Mouse (Mus musculus) ovary, adult 18-20 months (tissue): ENCODE data around the gene Crls1.

Experiments
- DNase-seq: peaks from one replicate; pipeline ENCODE4 v3.0.0; 2022; ENCODE audit warnings: low spot score, mixed read lengths

The Crls1 gene

GRCm38 (mm10) chr2:132846407-132847358 is at the start of gene Crls1:
Crls1 (plus strand) TSS chr2:132846666.
- DNase-seq = peak; percentile 88

- DNase-seq = no peak
These were observed 43.5 kb upstream of the Crls1 start for GRCm38 (mm10) chr2:132802976-132803375.

GRCm38 (mm10) chr2:132815608-132816314 is 30.7 kb upstream of the Crls1 start, which contains the start of the genes Trmt6 and Mcm8:
Trmt6 (minus strand) TSS chr2:132816055.
Mcm8 (plus strand) TSS chr2:132816141.
- DNase-seq = peak; percentile 87

- DNase-seq = no peak
These were observed 5.4 kb upstream of the Crls1 start for GRCm38 (mm10) chr2:132841071-132841470.

- no peak for DNase-seq
These were observed 1.1 kb downstream of the Crls1 start for GRCm38 (mm10) chr2:132847581-132847980.

GRCm38 (mm10) chr2:132848361-132848760 is 1.9 kb downstream of the Crls1 start:
- no peak for DNase-seq

GRCm38 (mm10) chr2:132849141-132849540 is 2.7 kb downstream of the Crls1 start:
- no peak for DNase-seq

GRCm38 (mm10) chr2:132853051-132853450 is 6.6 kb downstream of the Crls1 start:
- no peak for DNase-seq

- no peak for DNase-seq
These were observed 9.9 kb downstream of the Crls1 start for GRCm38 (mm10) chr2:132856333-132856732.

- no peak for DNase-seq
These were observed 14.0 kb downstream of the Crls1 start for GRCm38 (mm10) chr2:132860435-132860834.

GRCm38 (mm10) chr2:132861456-132861855 is 15.0 kb downstream of the Crls1 start:
- no peak for DNase-seq

- no peak for DNase-seq
These were observed 16.9 kb downstream of the Crls1 start for GRCm38 (mm10) chr2:132863325-132863724.

GRCm38 (mm10) chr2:132867521-132867920 is 21.1 kb downstream of the Crls1 start:
- no peak for DNase-seq

- peak; percentile 9 for DNase-seq
These were observed 23.2 kb downstream of the Crls1 start for GRCm38 (mm10) chr2:132869682-132870081.

GRCm38 (mm10) chr2:132870286-132870685 is 23.8 kb downstream of the Crls1 start:
- no peak for DNase-seq

- no peak for DNase-seq
These were observed 25.2 kb downstream of the Crls1 start for GRCm38 (mm10) chr2:132871663-132872062.

GRCm38 (mm10) chr2:132873657-132874326 is 27.3 kb downstream of the Crls1 start:
- no peak for DNase-seq

GRCm38 (mm10) chr2:132876991-132877390 is 30.5 kb downstream of the Crls1 start:
- DNase-seq = no peak

- DNase-seq = no peak
These were observed 33.0 kb downstream of the Crls1 start for GRCm38 (mm10) chr2:132879261-132880044.

GRCm38 (mm10) chr2:132880844-132881645 is 34.6 kb downstream of the Crls1 start, which contains the start of gene Lrrn4:
Lrrn4 (minus strand) TSS chr2:132880891.
- no peak for DNase-seq
